Mouse (Mus musculus) T-helper 17 cell (primary cell): ENCODE results near the gene Fam178b.

Source experiments
- in situ Hi-C, 2 experiments: fragments of 300-600 bp; cut with MboI, MseI; formaldehyde crosslinking; loops; 1 replicate in 1 of 2; 2 replicates in 1 of 2; pipeline ENCODE4 v1.15.1; 2025; ENCODE audit warnings: high pct_unique_total_duplicates in 2 of 2

The Fam178b gene

DNA sequence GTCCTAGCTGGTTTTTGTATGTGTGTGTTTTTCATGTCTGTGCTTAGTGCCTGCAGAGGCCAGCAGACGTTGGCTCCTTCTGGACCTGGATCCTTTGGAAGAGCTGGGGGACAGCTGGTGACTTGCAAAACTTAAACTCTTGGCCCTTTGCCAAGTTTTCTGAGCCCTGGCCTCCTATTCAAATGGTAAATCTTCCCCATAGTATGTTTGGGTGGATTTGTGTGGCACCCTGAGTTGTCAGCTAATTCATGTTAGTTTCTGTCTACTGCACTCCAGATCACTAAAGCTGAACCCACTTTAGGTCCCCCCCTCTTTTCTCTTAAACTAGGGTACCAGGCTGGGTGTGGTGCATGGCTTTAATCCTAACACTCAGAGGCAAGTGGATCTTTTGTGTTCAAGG lies 154.6 kb downstream of the Fam178b start:
- in situ Hi-C loops = no loop called here

DNA sequence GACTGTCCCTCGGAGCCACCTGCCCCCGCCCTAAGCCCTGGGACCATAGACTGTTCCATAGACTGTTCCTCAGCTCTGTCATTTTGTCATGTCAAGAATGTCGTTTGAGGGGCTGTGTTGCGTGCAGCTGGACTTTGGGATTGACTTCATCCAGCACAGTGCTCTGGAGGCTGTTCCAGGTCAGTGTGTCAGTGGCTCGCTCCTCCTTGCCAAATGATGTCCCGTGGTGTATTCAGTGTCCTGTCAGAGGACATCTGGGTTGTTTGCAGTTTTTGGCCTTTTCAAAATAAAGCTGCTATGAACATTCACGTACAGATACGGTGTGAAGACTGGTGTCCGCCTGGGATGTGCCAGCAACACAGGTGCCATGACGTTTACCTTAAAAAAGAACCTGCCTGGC lies 156.1 kb downstream of the Fam178b start:
- in situ Hi-C loops = no loop called here

DNA sequence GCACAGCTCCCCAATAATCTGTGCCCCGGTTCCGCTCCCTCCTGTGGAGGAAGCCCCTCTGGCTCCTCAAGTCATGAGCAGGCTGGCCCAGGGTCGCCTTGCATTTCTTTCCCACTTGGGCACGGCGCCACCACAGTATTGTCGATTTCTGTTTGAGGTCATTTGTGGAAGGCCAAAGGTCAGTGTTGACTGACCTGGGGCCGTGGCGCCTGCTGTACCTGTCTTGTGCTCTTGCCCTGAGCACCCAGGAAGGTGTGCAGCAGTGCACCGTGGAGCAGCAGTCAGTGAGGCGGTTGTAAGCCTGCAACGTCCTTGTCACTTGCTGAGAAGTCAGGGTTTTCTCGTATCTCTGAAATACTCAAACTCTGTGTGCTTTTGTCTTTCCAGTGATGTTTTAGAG lies 157.2 kb downstream of the Fam178b start:
- in situ Hi-C loops = no loop called here

DNA sequence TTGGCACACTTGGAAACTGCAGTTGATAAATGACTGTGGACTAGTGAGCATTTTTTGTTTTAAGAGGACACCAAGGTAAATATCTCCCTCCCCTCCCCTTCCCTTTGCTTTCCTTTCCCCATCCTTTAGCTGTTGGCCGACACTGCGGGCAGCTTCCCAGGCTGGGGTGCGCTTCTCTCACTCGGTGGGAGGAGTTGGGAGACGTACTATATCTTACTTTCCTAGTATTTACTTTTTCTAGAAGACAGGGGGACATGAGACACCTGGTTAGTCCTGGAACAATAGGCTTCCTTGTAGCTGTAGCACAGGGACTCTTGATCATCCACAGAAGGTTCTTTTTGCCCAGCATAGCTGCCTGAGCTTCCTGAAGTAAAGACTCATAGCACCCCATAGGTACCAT lies 158.9 kb downstream of the Fam178b start:
- in situ Hi-C loops = no loop called here

DNA sequence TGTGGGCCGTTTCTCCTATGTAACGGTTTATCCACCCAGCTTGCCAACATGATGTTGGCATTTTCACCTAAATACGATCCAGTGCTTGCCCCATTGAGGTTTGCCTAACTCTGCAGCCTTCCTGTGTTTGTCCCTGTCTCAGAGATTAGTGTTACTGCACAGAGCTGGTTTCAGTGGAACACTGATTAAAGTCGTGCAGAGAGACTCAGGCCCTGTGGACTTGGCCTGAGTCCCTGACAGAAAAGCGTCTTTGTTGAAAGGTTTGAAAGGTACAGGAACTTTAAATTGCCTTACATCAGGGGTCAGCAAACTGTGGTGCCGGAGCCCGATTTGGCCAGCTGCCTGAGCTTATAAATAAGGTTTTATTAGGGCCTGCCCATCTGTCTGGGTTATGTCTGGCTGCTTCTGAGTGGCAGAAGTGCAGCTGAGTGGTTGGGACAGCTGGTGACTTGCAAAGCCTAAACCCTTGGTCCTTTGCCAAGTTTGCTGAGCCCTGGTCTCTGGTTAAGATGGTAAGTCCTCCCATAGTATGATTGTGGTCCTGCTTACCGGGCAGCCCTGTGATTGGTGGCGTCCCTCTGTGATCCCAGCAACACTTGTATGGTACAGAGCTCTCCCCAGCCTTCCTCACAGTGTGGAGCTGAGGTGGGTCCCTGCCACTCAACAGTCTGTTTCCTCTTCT lies 159.5 kb downstream of the Fam178b start:
- in situ Hi-C loops = no loop called here

DNA sequence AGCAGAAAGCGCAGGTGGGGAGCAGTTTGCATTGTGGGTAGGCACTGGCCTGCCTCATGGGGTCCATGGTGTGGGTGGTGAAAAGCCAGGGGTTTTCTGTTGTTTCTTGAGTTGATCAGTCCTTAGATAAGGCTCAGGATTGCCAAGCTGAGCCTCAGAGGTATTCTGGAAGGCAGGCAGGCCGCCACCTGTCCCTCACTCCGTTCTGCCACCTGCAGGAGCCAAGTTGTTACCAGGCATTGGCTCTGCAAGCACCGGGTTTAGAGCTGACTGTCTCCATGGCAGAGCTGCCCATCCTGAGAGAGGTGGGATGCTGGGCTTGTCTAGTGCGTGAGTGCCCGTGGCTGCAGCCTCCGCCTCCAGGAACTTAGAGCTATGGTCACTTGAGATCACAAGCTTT lies 160.8 kb downstream of the Fam178b start:
- in situ Hi-C loops = no loop called here

DNA sequence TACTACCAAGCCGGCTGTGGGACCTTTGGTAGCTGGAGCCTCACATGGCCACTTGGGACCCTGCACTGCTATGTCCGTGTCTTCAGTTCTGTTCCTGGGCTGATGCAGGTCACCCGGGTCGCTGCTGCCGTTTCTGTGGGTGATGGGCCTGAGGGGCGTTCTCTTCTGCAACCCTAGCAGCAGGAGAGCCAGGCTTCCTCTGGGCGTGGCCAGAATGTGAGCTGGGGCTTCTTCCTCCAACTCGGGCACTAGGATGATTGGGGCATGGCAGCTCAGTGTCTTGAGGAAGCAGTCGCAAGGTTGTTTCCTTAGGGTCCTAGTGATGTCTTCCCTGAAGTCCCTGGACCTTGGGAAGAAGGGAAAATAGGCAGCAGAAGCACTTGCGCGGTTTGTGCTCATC lies 163.4 kb downstream of the Fam178b start:
- in situ Hi-C loops = no loop called here

DNA sequence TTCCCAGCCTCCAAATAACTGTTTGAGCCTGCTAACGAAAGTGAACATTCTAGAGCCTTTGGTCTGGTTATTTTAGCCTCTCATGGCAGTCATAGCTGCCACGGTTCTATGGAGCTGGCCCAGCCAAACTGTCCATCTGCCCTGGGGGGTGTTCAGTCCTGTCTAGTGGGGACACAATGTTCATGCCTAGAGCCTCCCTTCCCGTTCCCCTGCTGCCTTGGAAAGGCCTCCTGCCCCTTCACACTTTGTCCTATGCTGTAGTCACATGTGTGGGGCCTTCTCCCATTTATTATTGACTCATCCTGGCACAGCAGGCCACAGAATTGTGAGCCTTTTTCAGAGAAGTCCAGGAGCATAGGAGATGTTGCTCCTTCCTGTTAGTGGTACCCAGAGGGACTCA lies 164.7 kb downstream of the Fam178b start:
- in situ Hi-C loops = no loop called here

DNA sequence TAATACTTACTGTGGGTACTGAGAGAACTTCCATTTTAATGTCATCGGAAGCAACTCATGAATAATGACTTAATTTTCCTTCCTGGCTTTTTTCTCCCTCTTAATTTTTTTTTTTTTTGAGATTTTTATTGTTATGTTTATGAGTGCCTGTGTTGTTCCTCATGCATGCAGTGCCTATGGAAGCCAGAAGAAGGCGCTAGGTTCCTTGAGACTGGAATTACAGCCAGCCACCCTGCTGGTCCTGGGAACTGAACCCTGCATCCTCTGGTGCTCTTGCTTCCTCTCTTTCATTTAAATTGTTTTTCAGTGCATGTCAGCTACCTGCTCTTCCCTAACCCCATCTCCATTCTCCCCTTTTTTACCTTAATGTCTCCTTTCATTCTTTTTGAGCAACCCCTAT lies 169.3 kb downstream of the Fam178b start:
- in situ Hi-C loops = no loop called here

DNA sequence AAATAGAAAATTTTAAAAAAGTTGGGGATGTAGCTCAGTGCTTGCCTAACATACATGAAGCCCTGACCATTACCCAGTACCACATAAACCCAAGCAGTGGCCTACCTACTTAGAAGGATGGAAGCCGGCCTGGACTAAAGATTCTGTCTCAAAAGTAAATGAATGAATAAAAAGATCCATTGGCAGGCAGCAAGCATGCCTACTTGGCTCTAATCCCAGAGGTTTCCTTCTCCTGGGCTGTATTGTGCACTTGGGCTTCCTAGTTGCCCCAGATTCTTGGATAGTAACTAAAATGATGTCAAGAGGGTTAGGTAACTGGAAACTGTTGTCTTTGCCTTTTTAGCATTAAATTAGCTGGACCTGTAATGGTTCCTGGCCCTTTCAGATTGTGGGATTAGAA lies 169.7 kb downstream of the Fam178b start:
- in situ Hi-C loops = no loop called here

DNA sequence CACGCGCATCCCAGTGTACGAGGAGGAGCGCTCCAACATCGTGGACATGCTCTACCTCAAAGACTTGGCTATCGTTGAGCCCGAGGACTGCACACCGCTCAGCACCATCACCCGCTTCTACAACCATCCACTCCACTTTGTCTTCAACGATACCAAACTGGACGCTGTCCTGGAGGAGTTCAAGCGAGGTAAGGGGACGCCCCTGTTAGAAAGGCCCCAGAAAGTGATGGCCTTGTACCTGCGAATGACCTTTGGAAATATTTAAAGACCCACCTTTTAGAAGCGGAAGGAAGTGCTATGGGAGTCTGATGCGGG lies 170.1 kb downstream of the Fam178b start:
- in situ Hi-C loops = no loop called here
